Mouse (Mus musculus) spleen, adult 12 weeks (tissue): ENCODE results near the gene Ercc2.
A peak's percentile ranks its signal among the peaks of the same experiment; 100 is the strongest.

Experiments used
- DNase-seq: peaks from one replicate; pipeline ENCODE4 v3.0.0; 2022; ENCODE audit warnings: low spot score

Gene Ercc2

DNA sequence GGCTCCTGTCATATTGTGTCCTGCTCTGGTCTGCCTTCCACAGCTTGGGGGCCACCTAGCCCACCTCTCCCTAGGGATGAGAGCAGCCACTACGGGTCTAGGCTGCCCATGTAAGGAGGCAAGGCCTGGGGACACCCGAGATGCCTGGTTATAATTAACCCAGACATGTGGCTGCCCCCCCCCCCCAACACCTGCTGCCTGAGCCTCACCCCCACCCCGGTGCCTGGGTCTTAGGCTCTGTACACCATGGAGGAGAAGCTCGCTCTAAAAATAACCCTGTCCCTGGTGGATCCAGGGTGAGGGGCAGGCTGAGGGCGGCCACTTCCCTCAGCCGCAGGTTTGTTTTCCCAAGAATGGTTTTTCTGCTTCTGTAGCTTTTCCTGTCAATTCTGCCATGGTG lies 27.9 kb downstream of the Ercc2 start:
- DNase-seq, result no peak

DNA sequence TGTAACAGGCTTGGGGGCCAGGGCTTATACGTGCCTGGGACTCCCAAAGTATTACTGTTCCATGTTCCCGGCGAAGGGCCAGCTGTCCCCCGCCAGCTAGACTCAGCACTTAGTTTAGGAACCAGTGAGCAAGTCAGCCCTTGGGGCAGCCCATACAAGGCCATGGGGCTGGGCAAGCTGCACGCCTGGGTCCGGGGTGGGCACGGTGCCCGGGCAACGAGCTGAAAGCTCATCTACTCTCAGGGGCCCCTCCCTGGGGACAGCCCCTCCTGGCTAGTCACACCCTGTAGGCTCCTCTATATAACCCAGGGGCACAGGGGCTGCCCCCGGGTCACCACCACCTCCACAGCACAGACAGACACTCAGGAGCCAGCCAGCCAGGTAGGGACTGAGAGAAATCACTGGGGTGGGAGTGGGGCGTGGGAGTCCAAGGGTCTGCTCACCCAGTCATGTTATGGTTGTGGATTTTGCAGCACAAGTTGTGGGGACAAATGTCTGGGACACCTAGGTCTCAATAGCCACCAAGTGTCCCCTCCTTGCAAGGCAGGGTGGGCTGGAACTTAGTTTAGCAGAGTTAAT lies 29.0 kb downstream of the Ercc2 start:
- no peak for DNase-seq

DNA sequence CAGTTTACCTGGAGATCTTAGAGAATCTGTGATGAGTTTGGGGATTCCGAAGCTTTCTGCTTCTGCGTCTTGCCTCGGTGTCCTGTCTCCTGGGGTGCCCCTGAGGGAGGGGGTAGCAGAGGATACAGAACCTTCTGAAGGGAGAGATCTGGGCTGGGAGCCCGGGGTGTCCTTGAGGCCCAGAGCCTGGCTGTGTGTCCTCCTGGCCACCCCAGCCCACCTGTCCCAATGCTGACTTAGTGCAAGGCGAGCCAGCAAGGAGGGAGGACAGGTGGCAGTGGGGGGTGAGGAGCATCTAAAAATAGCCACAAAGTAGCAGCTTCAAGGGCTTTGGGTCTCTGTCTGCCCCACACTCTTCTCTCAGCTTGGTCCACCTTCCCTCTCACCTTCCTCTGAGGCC lies 30.0 kb downstream of the Ercc2 start:
- no peak for DNase-seq

DNA sequence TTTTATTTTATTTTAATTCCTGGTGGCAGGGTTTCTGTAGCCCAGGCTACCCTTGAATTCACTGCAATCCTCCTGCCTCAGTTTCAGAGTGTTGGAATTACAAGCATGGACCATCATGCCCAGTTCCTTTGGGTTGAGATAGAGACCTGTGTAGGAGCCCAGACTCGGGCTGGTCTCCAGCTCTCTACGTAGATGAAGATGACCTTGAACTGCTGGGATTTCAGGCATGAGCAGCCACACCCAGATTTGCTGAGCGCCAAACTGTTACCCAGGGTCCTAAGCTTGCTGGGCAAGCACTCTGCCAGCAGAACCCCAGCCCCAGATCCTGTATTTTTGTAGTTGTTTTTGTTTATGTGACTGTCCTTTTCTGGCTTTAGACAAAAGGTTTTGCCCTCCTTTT lies 31.7 kb downstream of the Ercc2 start:
- no peak for DNase-seq

DNA sequence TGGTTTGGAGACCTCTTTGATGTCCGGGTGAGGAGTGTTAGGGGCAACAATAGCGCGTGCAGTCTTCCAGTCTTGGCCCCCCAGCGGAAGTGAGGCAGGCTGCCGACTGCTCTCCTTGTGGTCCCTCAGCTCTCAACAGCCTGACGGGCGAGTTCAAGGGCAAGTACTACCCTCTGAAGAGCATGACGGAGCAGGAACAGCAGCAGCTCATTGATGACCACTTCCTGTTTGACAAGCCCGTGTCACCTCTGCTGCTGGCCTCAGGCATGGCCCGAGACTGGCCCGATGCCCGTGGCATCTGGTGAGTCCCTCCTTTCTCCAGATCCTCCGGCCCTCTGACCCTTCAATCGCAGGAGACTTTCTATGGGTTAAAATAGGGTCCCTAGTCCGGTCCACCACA lies 34.8 kb downstream of the Ercc2 start:
- DNase-seq, result no peak

DNA sequence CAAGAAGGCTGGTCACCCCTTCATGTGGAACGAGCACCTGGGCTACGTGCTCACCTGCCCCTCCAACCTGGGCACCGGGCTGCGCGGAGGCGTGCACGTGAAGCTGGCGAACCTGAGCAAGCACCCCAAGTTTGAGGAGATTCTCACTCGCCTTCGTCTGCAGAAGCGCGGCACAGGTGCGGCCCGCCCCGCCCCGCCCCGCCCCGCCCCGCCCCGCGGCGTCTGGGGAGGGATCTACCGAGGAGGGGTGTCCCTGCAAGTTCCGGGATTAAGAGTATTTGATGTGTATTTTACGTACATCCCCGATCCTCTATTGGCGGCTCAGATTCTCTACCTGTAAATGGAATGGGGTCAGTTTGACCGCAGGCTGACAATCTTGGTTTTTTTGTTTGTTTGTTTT lies 38.3 kb downstream of the Ercc2 start:
- no peak for DNase-seq

DNA sequence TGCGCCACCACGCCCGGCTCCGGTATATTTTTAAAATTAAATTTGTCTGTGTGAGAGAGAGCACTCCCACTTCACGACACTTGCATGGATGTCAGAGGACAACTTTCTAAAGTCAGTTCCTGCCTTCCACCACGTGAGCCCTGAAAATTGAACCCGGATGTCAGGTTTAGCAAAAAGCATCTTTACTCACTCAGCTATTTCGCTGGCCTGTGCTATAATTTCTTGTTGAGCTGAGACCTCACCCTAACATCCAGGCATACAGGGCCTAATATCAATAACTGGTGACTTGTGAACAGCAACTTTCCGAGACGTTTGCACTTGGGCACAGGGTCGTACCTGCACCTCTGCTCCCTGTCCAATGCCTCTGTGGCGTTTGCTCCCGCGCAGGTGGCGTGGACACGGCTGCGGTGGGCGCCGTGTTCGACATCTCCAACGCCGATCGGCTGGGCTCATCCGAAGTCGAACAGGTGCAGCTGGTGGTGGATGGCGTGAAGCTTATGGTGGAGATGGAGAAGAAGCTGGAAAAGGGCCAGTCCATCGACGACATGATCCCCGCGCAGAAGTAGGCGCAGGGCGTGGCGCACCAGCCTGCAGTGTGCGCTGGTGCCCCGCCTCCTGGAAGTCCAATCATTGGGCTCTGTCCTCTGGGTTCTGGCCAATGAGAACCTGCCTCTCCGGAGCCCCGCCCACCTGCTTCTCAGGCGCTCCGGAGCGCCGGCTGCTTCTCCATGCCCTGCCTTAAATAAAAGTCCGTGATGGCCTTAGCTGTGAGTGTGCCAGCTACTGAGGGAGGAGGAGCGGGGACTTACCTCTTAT lies 39.2 kb downstream of the Ercc2 start:
- DNase-seq, result peak; percentile 57

DNA sequence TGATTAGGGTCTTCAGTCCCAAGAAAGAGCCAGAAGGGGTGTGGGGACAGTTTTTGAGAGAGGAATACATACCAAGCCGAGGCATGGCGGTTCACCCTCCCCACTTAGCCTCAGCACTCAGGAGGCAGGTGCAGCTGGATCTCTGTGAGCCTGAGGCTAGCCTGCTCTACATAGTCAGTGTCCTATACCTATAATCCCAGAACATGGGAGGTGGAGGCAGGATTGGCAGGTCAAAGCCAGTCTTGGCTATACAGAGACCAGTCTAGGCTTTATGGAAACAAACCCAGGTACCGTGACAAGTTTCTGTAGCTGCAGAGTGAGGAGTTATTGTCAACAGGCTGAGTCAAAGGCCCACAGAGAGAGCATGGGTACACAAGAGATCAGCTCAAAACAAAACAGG lies 41.3 kb downstream of the Ercc2 start:
- no peak for DNase-seq

DNA sequence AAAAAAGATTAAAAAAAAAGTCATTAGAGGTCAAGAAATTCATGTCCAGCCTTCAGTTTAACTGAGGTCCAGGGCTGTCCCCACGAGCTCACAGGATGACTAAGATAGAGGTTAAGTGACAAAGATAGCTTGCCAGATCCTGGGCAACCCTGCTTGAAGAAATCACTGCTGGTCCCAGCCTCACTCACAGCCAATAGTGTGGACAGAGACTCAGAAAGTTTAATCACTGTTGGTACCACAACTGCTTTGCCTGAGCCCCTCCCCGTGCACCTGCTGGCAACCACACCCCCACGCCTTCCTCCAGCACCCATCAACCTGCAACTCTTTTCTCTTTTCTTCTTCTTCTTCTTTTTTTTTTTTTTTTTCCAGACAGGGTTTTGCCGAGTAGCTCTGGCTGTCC lies 42.2 kb downstream of the Ercc2 start:
- DNase-seq, result no peak

DNA sequence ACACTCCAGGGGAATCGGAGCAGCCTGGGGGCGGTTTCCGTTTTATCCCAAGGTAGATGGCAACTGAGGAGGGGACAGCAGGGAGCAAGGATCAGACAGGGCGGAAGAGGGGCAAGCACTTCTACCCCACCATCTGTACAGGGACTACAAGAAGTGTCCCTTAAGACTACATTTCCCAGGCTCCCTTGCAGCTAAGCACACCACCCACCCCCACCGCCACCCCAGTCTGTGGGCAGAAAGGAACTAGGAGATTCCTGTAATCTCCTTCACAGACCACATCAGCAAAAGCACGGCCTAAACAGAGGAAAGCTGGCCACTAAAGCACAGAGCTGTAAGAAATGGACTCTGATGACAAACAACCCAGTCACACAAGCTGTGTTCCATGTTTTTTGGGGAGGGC lies 44.5 kb downstream of the Ercc2 start:
- DNase-seq, result no peak

DNA sequence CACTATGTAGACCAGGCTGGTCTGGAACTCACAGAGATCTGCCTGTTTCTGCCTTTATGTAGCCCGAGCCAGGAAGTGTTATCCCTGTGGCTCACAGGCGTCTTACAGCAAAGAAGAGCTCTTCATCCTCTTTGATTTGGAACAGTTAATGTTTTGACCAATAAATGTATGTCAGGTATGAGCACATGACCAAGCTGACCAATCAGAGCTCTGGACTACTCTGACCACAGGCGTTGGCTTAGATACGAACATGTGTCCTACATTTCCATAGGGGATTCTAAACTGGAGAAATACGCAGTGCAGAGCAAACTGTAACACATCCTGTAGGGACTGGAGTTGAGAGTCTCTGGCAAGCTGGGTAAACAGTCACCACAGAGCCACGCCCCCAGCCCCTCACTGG lies 45.1 kb downstream of the Ercc2 start:
- no peak for DNase-seq

DNA sequence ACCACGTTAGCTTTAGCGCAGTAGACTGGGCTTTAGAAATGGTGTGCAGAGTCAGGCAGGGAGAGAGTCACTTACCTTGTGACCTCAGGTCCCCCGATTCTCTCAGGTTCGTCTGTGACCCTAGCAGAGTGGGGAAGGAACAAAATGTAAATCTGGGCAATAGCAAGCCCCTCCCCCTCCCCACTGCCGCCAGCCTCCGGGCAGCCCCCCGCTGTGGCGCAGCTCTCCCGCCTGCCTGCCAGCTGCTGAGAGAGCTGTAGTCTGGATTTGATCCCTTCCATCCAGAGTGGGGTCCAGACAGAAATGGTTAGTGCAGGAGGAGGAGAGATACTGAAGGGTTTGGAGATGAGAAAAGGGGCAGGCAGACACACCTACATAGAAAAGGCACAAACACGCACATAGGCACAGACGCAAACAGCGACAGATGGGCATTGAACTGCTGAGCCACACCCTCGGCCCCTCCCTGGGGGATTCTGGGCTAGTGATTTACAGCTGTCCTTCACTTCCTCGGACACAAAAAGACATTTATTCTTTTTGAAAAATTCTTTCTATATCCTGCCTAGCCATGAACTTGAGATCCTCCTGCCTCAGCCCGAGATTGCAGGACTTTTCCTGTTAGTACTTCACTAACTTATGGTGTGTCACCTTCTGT lies 46.3 kb downstream of the Ercc2 start:
- DNase-seq, result no peak

DNA sequence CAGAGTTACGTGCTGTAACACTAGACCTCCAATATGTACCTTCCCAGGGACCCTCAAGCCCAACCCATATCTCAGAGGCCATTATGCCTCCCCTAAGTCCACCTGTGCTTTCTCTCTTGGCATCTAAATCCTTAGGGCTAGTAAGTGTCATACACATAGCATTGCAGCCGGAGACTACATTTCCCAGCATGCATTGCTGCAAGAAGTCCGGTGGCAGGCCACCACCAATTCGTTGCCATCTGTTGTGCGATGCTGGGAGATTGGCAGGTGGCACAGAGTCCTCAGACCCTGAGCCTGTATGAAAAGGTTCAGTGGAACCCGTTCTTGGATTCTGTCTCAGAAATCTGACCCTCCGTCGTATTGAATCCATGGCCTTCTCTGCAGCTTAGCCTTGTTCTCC lies 47.9 kb downstream of the Ercc2 start:
- DNase-seq, result no peak

DNA sequence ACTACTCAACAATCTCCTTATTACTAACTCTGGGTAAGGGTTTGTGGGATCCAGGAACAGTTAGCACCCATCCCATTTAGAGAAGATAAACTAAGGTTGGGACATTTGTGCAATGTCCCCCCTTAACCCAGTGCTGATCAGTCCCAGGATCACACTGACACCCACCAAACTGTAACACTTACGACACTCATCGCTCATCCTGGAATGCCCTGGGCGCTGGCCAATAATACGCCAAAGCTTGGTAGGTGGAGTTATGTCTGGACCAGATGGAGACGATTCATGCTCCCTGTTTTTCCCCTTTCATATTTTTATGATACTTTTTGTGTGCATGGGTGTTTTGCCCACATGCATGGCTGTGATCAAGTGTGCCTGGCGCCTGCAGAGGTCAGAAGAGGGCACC lies 48.6 kb downstream of the Ercc2 start:
- no peak for DNase-seq

DNA sequence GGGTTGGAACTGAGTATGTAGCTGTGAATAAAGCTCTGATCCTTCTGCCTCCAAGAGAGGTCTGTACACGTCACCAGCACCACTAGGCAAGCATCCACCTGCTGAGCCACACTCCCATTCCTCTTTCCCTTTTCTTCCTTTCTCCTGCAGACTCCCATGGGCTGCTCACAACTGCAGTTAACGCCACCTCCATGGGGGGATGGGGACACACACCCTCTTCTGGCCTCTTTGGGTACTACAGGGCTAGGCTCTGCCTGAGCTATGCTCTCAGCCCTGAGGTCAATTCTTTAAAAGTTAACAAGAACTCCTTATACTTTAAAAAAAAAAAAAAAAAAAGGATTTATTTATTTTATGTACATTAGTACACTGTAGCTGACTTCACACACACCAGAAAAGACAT lies 50.7 kb downstream of the Ercc2 start:
- no peak for DNase-seq

DNA sequence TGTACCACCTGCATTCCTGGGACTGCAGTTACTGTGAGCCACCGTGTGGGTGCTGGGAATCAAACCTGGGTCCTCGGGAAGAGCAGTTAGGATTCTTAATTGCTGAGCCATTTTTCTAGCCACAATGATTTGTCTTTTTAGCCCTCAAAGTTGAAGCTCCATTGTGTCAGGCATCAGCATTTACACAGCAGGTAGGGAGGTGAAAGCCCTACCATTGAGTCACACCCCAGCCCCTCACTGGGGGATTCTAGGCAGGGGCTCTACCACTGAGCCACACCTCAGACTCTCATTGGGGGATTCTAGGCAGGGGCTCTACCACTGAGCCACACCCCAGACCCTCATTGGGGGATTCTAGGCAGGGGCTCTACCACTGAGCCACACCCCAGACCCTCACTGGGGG lies 54.5 kb downstream of the Ercc2 start:
- no peak for DNase-seq

DNA sequence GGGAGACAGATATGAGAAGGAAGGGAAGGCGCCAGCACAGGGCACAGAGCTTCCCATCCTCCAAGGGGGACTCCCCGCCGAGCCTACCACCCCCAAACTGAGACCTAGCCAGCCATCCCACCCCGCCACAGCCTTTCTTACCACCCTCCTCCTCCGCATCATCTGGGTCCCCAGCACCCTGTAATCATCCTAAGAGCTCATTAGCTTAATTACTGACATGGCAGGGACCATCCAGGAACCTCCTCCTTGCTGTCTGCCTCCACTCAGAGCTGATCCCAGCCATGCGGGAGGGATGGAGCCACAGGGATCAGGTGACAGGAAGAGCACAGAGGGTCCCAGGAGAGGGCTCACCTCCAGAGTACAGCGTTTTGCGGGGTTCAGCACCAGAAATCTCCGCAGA lies 55.2 kb downstream of the Ercc2 start:
- DNase-seq, result no peak

DNA sequence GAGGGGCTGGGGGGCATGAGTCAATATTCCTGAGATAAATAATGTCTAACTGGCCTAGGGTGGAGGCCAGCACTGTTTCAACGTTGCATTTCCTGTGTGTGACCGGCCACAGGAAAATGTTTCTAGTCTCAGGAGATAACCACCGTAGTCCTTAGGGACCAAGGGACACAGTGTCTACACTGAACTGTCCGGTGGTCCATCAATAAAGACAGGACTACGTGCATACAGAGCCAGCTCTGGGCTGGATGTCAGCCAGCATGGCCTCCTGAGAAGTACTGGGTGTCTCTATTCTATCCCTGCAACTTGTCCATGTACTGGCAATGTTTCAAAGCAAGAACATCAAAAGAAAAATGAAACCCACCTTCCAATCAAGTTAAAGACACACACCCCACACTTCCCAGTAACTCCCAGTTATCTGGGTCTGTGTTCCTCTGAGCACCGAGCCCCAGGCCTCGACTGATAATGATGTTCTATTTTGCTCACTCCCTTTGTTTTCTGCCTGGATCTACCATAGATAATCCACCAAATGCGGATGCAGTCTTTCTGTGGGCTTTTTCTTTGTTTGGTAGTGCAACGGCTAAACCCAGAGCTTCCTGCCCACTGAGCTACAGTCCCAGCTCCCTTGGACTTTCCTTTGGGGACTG lies 59.8 kb downstream of the Ercc2 start:
- no peak for DNase-seq

DNA sequence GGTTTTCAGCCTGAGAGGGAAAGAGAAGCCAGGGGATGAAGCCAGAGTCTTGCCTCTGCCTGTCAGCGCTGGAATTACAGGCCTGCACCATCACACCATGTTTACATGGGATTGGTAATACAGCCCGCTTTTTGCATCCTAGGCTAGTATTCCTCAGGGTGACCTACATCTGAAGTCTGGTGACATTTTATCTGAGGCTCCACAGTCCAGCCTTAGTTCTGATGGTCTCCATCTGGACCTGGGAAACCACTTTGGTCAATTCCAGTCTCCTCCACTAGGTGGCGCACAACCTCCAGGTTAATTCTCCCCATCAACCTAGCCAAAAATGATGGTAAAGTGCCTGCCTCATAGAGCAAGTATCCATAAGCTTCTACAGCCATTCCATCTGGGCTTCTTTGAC lies 61.5 kb downstream of the Ercc2 start:
- peak; percentile 62 for DNase-seq

DNA sequence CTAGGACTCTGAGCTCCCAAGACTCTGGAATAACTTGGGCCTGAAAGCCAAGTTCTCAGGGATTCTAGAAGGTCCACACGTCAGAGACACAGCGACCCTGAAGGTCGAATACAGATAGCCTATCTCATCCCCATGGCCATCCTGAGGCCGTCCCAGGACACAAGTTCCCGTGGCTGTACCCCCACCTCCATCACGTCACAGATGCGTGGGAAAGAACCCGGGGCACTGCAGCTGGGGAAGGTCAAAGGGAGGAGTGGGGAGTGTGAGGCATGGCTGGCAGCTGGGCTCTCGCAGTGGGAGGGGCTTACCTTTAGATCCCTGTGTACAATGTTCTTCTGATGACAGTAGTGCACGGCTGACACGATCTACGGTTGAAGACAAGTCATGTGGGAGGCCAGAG lies 63.0 kb downstream of the Ercc2 start:
- no peak for DNase-seq
